Mouse (Mus musculus): ENCODE measurements at regions not wholly inside any gene's neighbourhood (a gene's known extent, or its start where the extent isn't known, plus 50 kb on each side); places are given as distances from the start of the nearest gene placed in this dataset.

DNA sequence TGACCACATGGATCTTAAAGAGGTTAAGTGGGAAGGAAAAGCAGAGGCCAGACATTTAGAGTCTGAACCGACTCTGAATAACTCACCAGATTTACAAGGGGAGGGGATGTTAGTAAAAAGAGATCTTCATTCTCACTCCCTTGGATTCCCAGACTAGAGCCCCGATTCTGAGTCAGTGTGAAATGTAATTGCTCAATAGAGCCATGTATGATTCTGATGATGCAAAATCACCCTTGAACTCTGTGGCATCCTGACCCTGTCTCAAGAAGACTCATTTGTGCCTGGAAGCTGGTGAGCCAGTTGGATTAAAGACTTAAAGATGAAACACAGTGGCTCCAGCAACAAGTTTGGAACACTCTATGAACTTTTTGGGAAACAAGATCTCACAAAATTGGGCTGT lies 210.2 kb upstream of the 1810046K07Rik start:
- H3K4me3 ChIP-seq, result no peak overlapping the region

DNA sequence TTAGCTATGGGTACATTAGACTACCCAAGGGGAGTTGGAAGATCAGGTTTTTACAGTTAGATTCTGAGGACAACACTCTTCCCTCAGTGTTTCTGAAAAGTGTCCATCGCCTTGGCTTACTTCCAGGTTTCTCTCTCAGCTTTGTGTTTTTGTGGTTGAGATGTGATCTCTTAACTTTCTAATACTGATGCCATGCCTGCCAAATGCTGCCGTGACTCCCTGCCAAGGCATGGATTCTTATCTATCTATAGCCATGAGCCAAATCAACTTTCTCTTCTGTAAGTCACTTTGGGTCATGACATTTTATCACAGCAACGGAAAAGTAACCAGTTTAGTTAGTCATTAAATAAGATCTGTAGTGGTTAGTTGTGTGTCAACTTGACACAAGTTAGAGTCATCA lies 213.2 kb upstream of the 1810046K07Rik start:
- no peaks in the 10 kb centered on the region for H3K9me3 ChIP-seq
- no peak overlapping the region for H3K4me2 ChIP-seq (replicated peaks)
- no peak overlapping the region for H3K9ac ChIP-seq
- no peaks in the 10 kb centered on the region for H3K27me3 ChIP-seq (replicated peaks)
- H3K4me1 ChIP-seq, result no peaks in the 10 kb centered on the region
- no peak overlapping the region for H3K27ac ChIP-seq
- H3K36me3 ChIP-seq, result no peaks in the 10 kb centered on the region
- no peak for ATAC-seq (ENCODE audit: low FRiP score, low read depth)
- WGBS, result 93% methylated on average over 3 of the region's 3 CpGs
- no peak overlapping the region for H3K4me3 ChIP-seq

More for the DNA sequence above, 210.2 kb upstream of the 1810046K07Rik start:
- H3K27me3 ChIP-seq (replicated peaks), result no peaks in the 10 kb centered on the region
- no peak for ATAC-seq (ENCODE audit: low FRiP score, low read depth)
- H3K36me3 ChIP-seq, result no peaks in the 10 kb centered on the region
- H3K27ac ChIP-seq, result no peak overlapping the region
- no peaks in the 10 kb centered on the region for H3K9me3 ChIP-seq
- WGBS, result 54% methylated on average over 2 of the region's 2 CpGs
- no peaks in the 10 kb centered on the region for H3K4me1 ChIP-seq
- H3K9ac ChIP-seq, result no peak overlapping the region
- H3K4me2 ChIP-seq (replicated peaks), result no peak overlapping the region

DNA sequence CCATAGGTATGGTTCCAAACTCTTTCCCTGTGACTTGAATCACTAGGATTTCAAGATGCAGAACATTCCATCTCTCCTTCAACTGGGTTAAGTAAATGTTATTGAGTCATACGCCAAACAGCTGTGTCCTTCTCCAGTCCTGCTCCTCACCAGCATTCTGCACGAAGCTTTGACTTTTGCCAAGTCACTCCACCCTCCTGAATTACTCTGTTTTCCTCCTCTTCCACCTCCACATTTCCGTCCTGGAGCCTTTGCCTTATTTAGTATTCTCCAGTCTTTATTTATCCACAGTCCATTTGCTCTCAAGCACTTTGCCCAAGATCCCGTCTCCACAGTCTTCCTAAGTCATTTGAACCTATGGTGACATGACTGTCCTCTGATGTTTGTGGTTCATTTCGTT lies 193.1 kb upstream of the Arhgap20 start:
- Histone ChIP-seq H3K27me3 (replicated peaks) (no peaks in the 10 kb centered on the region), H3K9me3 (no peaks in the 10 kb centered on the region), H3K27ac (no peak overlapping the region), H3K36me3 (no peaks in the 10 kb centered on the region), H3K4me2 (replicated peaks) (no peak overlapping the region), H3K4me1 (no peaks in the 10 kb centered on the region), H3K9ac (no peak overlapping the region), H3K4me3 (no peak overlapping the region)
- 79% methylated on average over 5 of the region's 5 CpGs for WGBS
- no peak for ATAC-seq (ENCODE audit: low FRiP score, low read depth)

DNA sequence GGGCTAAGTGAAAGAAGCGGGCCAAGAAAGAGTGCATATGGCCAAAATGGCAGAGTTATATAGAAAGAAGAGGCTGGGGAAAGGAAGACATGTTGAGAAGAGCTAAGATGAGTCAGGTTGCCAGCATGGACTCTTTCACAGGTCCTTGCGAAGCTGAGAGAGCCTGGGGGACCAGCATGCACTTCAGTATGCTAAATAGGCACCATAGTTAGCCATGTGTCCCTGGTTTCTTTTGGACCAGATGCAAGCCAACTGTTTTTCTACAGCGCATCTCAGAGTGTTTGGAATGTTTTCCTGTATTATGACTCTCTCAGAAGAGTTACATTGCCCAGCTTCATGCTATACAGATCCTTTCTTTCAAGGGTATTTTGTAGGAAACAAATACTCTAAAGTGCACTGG lies 183.5 kb upstream of the Arhgap20 start:
- no peaks in the 10 kb centered on the region for H3K36me3 ChIP-seq
- H3K27ac ChIP-seq, result no peak overlapping the region
- ATAC-seq (ENCODE audit: low FRiP score, low read depth), result no peak
- H3K4me1 ChIP-seq, result no peaks in the 10 kb centered on the region
- H3K9me3 ChIP-seq, result no peaks in the 10 kb centered on the region
- no peak overlapping the region for H3K4me2 ChIP-seq (replicated peaks)
- H3K4me3 ChIP-seq, result no peak overlapping the region
- no peak overlapping the region for H3K9ac ChIP-seq
- WGBS, result 85% methylated on average over 3 of the region's 3 CpGs
- no peaks in the 10 kb centered on the region for H3K27me3 ChIP-seq (replicated peaks)

DNA sequence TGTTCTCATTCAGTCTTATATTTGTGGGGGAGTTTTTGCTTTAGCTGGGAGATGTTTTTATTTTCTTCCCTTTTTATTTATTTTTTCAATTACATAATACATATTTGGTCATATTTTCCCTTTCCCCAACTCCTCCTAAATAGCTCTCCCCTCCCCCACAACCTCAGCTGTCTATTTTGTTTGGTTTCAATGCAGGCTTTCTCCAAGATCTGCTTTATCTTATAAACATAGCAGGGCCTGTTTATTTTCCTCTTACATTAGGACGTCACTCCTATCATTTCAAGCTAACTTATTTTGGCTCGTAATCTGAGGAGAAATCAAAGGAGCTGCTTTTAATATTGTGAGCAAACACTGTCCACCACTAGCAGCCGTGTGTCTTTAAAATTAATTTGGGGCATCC lies 171.4 kb upstream of the Arhgap20 start:
- no peaks in the 10 kb centered on the region for H3K27me3 ChIP-seq (replicated peaks)
- no peaks in the 10 kb centered on the region for H3K9me3 ChIP-seq
- no peak overlapping the region for H3K4me2 ChIP-seq (replicated peaks)
- H3K27ac ChIP-seq, result no peak overlapping the region
- no peak overlapping the region for H3K9ac ChIP-seq
- no peak overlapping the region for H3K4me3 ChIP-seq
- no peaks in the 10 kb centered on the region for H3K4me1 ChIP-seq
- 82% methylated on average over 3 of the region's 3 CpGs for WGBS
- no peak for ATAC-seq (ENCODE audit: low FRiP score, low read depth)
- H3K36me3 ChIP-seq, result no peaks in the 10 kb centered on the region

DNA sequence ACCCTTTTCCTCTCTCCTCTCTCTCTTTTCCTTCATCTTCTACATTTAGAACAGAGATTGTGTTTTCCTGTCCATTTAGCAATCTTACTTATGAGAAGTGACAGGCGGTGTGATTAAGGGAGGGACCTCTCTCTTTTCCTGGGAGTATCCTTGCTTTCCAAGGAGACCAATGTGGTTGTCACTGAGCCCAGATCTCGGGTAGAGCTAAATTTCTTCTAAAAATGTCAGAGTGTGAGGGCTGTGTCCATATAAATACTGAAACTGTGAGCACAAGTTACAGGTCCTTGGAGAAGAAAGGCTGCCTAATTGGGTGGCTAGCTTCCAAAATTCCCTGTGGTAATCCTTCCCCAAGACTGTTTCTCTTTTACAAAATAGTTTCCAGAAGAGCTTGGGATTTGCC lies 166.4 kb upstream of the Arhgap20 start:
- Histone ChIP-seq H3K27me3 (replicated peaks) (no peaks in the 10 kb centered on the region), H3K4me3 (no peak overlapping the region), H3K9ac (no peak overlapping the region), H3K4me1 (no peaks in the 10 kb centered on the region), H3K9me3 (no peaks in the 10 kb centered on the region), H3K36me3 (no peaks in the 10 kb centered on the region), H3K27ac (no peak overlapping the region), H3K4me2 (replicated peaks) (no peak overlapping the region)
- WGBS, result 74% methylated on average over 2 of the region's 2 CpGs
- ATAC-seq (ENCODE audit: low FRiP score, low read depth), result no peak

DNA sequence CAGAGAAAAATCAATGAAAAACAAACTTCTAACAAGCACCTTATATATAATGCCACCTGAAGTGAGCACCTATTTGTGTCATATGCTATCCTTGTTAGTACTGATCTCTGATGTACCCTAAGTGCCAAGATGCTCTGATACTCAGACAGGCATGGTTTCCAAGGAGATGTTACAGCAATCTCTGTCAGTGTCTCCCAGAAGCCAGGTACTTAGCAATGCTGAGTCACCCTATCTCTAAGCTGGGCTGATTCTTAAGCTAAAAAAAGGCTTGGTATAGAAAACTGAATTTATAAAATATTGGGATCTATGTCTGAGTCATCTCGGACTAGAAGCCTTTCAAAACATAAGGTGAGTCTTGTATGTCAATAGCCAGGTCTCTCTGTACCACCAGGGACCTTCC lies 157.0 kb upstream of the Arhgap20 start:
- H3K9me3 ChIP-seq, result no peaks in the 10 kb centered on the region
- no peak overlapping the region for H3K4me3 ChIP-seq
- no peaks in the 10 kb centered on the region for H3K27me3 ChIP-seq (replicated peaks)
- H3K4me2 ChIP-seq (replicated peaks), result no peak overlapping the region
- 80% methylated on average over 1 of the region's 1 CpGs for WGBS
- no peak overlapping the region for H3K9ac ChIP-seq
- H3K36me3 ChIP-seq, result no peaks in the 10 kb centered on the region
- ATAC-seq (ENCODE audit: low FRiP score, low read depth), result no peak
- no peaks in the 10 kb centered on the region for H3K4me1 ChIP-seq
- no peak overlapping the region for H3K27ac ChIP-seq

DNA sequence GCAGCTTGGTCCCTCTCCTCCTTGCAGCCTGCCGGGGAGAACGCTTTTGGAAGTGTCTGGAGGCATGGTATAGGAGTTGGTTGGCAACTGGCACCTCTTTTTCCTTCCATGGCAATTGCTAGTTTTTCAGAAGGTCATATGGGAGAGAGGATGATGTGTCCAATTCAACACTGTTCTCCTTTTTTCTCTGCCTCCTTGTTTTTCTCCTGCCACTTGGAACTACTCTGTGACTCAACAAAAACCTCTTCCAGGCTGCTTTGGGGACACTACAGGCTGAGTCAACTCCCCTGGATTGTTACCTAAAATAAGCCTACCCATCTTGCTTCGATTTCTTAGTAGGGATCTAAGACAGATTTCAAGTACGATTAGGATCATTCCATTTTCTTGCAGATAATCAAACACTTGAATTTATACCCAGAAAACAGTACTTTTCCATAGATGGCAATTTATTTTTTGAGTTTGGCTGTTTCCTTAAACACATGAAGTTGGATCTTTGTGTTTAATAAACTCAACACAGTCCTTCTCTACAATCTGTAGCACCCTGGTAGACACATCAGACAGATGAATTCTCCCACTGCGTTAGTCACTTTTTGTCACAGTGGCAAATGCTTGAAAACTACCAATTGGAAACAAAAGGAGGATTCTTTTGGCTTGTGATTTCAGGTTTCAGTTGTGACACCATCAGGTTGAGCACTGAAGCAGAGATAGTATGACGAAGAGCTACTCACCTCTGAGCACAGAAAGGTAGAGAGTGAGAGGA lies 156.3 kb upstream of the Arhgap20 start:
- WGBS, result 93% methylated on average over 6 of the region's 6 CpGs
- ATAC-seq (ENCODE audit: low FRiP score, low read depth), result no peak

DNA sequence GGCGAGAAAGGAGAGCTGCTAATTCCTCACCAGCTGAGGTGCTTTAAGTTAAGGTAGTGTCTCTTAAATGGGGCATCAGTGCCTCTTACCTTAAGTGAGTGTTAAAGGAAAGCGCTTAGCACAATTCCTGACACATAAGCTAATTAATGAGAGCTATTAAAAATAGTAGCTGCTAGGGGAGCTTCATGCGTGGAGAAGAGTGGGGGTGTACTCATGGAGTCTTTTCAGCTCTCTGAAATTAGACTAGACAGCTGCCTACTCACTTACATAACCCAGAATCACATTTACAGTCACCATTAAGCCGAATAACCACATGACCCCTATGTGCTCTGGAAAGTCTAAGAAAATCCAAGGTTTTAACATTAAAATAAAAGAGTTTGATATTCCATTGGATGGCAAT lies 139.0 kb upstream of the Arhgap20 start:
- Histone ChIP-seq H3K36me3 (no peaks in the 10 kb centered on the region), H3K9me3 (no peaks in the 10 kb centered on the region), H3K27me3 (replicated peaks) (no peaks in the 10 kb centered on the region), H3K4me2 (replicated peaks) (no peak overlapping the region), H3K27ac (no peak overlapping the region), H3K9ac (no peak overlapping the region), H3K4me1 (no peaks in the 10 kb centered on the region), H3K4me3 (no peak overlapping the region)
- no peak for ATAC-seq (ENCODE audit: low FRiP score, low read depth)
- WGBS, result 84% methylated on average over 4 of the region's 4 CpGs

More for the DNA sequence above, 156.3 kb upstream of the Arhgap20 start:
- H3K9ac ChIP-seq, result no peak overlapping the region
- H3K36me3 ChIP-seq, result no peaks in the 10 kb centered on the region
- H3K4me1 ChIP-seq, result no peaks in the 10 kb centered on the region
- H3K27ac ChIP-seq, result no peak overlapping the region
- H3K4me3 ChIP-seq, result no peak overlapping the region
- no peaks in the 10 kb centered on the region for H3K27me3 ChIP-seq (replicated peaks)
- no peak overlapping the region for H3K4me2 ChIP-seq (replicated peaks)
- H3K9me3 ChIP-seq, result no peaks in the 10 kb centered on the region

DNA sequence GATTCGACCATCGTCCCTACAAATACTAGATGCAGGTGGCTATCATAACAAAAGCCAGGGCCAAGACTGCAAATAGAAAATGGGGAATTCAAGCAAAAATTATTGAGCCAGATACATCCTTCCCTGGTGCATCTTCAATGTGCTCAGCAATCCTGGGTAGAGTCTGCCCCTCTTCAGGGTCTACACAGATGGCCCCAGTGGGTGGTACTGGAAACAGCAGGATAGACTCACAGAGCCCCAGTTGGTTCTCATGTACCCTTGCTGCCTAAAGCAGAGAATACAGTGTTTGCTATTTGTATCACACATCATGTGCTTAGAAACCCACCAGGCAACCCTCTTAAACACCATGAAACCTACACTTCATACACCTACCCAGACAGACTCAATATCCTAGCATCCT lies 129.0 kb upstream of the Arhgap20 start:
- 0 out of 2 replicates have a peak, but pooled peaks have one; percentile 37 for ATAC-seq (ENCODE audit: low FRiP score, low read depth)
- no peak overlapping the region for H3K4me3 ChIP-seq
- H3K4me2 ChIP-seq (replicated peaks), result no peak overlapping the region
- peaks cover 7% of the 10 kb centered on the region; the same call in 1 of the 2 replicates for H3K4me1 ChIP-seq
- H3K36me3 ChIP-seq, result no peaks in the 10 kb centered on the region
- H3K27ac ChIP-seq, result peak overlapping the region; percentile 20; the same call in 1 of the 2 replicates
- no peak overlapping the region for H3K9ac ChIP-seq
- H3K27me3 ChIP-seq (replicated peaks), result no peaks in the 10 kb centered on the region
- 86% methylated on average over 2 of the region's 2 CpGs for WGBS
- H3K9me3 ChIP-seq, result no peaks in the 10 kb centered on the region

DNA sequence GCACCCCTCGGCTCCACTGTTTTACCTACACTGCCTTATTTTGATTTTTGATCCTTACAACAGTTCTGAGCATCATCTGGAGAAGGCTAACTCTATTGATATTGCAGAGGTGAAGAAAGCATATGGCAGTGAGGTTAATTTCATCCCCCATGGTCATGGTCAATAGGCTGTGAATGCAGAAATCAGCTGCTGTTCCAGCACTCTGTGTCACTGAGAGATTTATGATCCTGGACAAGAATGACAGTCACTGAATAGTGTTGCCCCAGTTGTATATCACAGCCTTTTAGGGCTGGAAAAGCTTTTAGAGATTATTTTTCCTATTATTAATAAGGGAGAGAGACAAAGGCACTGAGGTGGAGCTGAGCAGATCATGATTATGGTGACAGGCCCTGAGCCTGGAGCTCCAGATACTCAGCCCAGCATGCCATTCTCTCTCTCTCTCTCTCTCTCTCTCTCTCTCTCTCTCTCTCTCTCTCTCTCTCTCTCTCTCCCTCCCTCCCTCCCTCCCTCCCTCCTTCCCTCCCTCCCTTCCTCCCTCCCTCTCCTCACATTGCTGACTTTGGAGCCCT lies 128.5 kb upstream of the Arhgap20 start:
- peak overlapping the region; percentile 20; the same call in 1 of the 2 replicates for H3K27ac ChIP-seq
- WGBS, result 60% methylated on average over 1 of the region's 1 CpGs
- no peak overlapping the region for H3K4me3 ChIP-seq
- ATAC-seq (ENCODE audit: low FRiP score, low read depth), result peak; percentile 84
- H3K9me3 ChIP-seq, result no peaks in the 10 kb centered on the region
- peaks cover 7% of the 10 kb centered on the region; the same call in 1 of the 2 replicates for H3K4me1 ChIP-seq
- H3K4me2 ChIP-seq (replicated peaks), result no peak overlapping the region
- H3K27me3 ChIP-seq (replicated peaks), result no peaks in the 10 kb centered on the region
- no peak overlapping the region for H3K9ac ChIP-seq
- no peaks in the 10 kb centered on the region for H3K36me3 ChIP-seq

DNA sequence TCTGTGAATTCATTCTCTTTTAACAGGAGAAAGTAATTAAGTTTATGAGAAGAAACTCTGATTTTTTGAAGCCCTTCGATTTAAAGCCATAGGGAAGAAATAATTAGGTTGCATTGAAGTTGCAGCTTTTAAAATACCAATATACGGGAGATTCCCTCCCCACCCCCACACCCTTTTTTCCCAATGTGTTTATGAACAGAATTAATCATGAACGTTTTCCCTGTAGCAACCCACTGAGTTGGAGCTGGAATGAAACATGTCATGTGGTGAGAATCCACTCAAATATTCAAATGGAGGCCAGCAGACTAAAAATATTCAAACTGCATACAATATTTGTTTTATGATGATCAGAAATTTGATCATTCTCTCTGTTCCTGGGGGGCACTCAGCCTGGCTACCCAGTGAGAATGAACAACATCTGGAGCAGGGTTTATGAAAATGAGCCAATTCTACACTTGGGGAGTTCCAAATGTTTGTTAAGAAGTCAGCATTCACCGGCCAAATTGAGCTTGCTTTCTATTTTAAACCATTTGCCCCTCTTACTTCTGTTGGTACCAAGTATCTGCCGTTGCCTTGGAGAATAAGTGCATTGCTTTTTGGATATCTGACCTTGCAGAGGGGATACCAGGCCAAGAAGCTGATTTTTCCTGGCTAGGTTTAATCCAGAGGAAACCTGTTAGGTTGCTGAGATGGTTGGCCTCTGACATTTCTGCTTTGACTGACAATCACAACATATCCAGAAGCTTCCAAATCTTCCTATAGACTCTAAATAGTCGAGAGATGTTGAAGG lies 127.8 kb upstream of the Arhgap20 start:
- Histone ChIP-seq H3K27ac (no peak overlapping the region), H3K9me3 (no peaks in the 10 kb centered on the region), H3K9ac (no peak overlapping the region), H3K4me2 (replicated peaks) (no peak overlapping the region), H3K27me3 (replicated peaks) (no peaks in the 10 kb centered on the region), H3K4me1 (peaks cover 7% of the 10 kb centered on the region; the same call in 1 of the 2 replicates), H3K36me3 (no peaks in the 10 kb centered on the region), H3K4me3 (no peak overlapping the region)
- no peak for ATAC-seq (ENCODE audit: low FRiP score, low read depth)
- 66% methylated on average over 6 of the region's 6 CpGs for WGBS
